Mouse (Mus musculus): ENCODE data around the gene Tmem88b. TPM values are rescaled to one million over a fixed set of nuclear protein-coding genes. Genes with fewer than 3 reads are reported as not detected.
"Not testable (repeated sequence)": the region's sequence is repeated elsewhere in the genome, so short reads cannot be mapped to it uniquely, and the experiment has no call there.

The Tmem88b gene
- polyA plus RNA-seq, 1 experiment from 2014 or later = 0.22 TPM

GRCm38 (mm10) chr4:155811929-155812664 lies 26.4 kb upstream of the Tmem88b start, which contains the start of gene Ccnl2:
TSS of gene Ccnl2 (plus strand) at chr4:155812489.
- Histone ChIP-seq H3K36me3 (replicated peaks) (peaks cover 72% of the 10 kb centered on the region), H3K4me2 (peak within 1 kb of the TSS; percentile 82), H3K9ac (peak within 1 kb of the TSS; percentile 99), H3K4me3 (replicated peaks) (peak within 1 kb of the TSS; percentile 100), H3K9me3 (no peaks in the 10 kb centered on the region), H3K4me1 (peaks cover 21% of the 10 kb centered on the region), H3K27ac (peak within 1 kb of the TSS; percentile 89), H3K27me3 (no peaks in the 10 kb centered on the region)
- under 1% methylated on average over 60 of the region's 60 CpGs for WGBS
- peak; percentile 99 for ATAC-seq (ENCODE audit: low FRiP score)

- peaks cover 58% of the 10 kb centered on the region for H3K36me3 ChIP-seq (replicated peaks)
- WGBS = 90% methylated on average over 3 of the region's 3 CpGs
Observed at GRCm38 (mm10) chr4:155807841-155808240, 22.2 kb upstream of the Tmem88b start.

GRCm38 (mm10) chr4:155803340-155804041 lies 17.8 kb upstream of the Tmem88b start:
- WGBS = under 1% methylated on average over 58 of the region's 58 CpGs
- H3K27ac ChIP-seq = peak overlapping the region; percentile 81
- H3K27me3 ChIP-seq = peaks cover 5% of the 10 kb centered on the region; the same call in 1 of the 2 replicates
- peak overlapping the region; percentile 94 for H3K4me3 ChIP-seq (replicated peaks)
- peak overlapping the region; percentile 85 for H3K9ac ChIP-seq
- peaks cover 33% of the 10 kb centered on the region for H3K36me3 ChIP-seq (replicated peaks)
- H3K4me2 ChIP-seq = peak overlapping the region; percentile 79
- no peaks in the 10 kb centered on the region for H3K9me3 ChIP-seq
- peak; percentile 99 for ATAC-seq (ENCODE audit: low FRiP score)
- H3K4me1 ChIP-seq = peaks cover 19% of the 10 kb centered on the region

More at GRCm38 (mm10) chr4:155807841-155808240, 22.2 kb upstream of the Tmem88b start:
- no peak overlapping the region for H3K4me2 ChIP-seq
- H3K27me3 ChIP-seq = no peaks in the 10 kb centered on the region
- peaks cover 25% of the 10 kb centered on the region for H3K4me1 ChIP-seq
- no peak for ATAC-seq (ENCODE audit: low FRiP score)
- H3K27ac ChIP-seq = no peak overlapping the region
- no peak overlapping the region for H3K9ac ChIP-seq
- no peaks in the 10 kb centered on the region for H3K9me3 ChIP-seq
- no peak overlapping the region for H3K4me3 ChIP-seq (replicated peaks)

- Histone ChIP-seq H3K4me1 (peaks cover 19% of the 10 kb centered on the region), H3K36me3 (replicated peaks) (peaks cover 26% of the 10 kb centered on the region), H3K27me3 (peaks cover 5% of the 10 kb centered on the region; the same call in 1 of the 2 replicates), H3K9ac (peak within 1 kb of the TSS; percentile 85), H3K4me2 (peak within 1 kb of the TSS; percentile 79), H3K9me3 (no peaks in the 10 kb centered on the region), H3K27ac (peak within 1 kb of the TSS; percentile 81), H3K4me3 (replicated peaks) (peak within 1 kb of the TSS; percentile 94)
- no peak for ATAC-seq (ENCODE audit: low FRiP score)
- 8% methylated on average over 12 of the region's 12 CpGs for WGBS
Observed at GRCm38 (mm10) chr4:155802741-155803339, 17.2 kb upstream of the Tmem88b start, which contains the start of gene Mrpl20. TSS of gene Mrpl20 (plus strand) at chr4:155802878.

- Histone ChIP-seq H3K4me3 (replicated peaks) (no peak overlapping the region), H3K9ac (no peak overlapping the region), H3K27ac (no peak overlapping the region), H3K9me3 (no peaks in the 10 kb centered on the region), H3K36me3 (replicated peaks) (peaks cover 19% of the 10 kb centered on the region; the same call in 1 of the 2 replicates), H3K4me2 (no peak overlapping the region), H3K27me3 (peaks cover 5% of the 10 kb centered on the region; the same call in 1 of the 2 replicates), H3K4me1 (peaks cover 19% of the 10 kb centered on the region)
- no peak for ATAC-seq (ENCODE audit: low FRiP score)
- 100% methylated on average over 1 of the region's 1 CpGs for WGBS
Observed at GRCm38 (mm10) chr4:155802075-155802474, 16.4 kb upstream of the Tmem88b start.

GRCm38 (mm10) chr4:155793730-155794129 lies 8.1 kb upstream of the Tmem88b start:
- Histone ChIP-seq H3K4me1 (no peaks in the 10 kb centered on the region), H3K4me2 (no peak overlapping the region), H3K9ac (no peak overlapping the region), H3K9me3 (no peaks in the 10 kb centered on the region), H3K36me3 (replicated peaks) (no peaks in the 10 kb centered on the region), H3K27me3 (peaks cover 18% of the 10 kb centered on the region), H3K4me3 (replicated peaks) (no peak overlapping the region), H3K27ac (no peak overlapping the region)
- WGBS = 80% methylated on average over 2 of the region's 2 CpGs
- ATAC-seq (ENCODE audit: low FRiP score) = no peak

- H3K27me3 ChIP-seq = peaks cover 18% of the 10 kb centered on the region
- 80% methylated on average over 24 of the region's 24 CpGs for WGBS
- no peak for ATAC-seq (ENCODE audit: low FRiP score)
Observed at GRCm38 (mm10) chr4:155791240-155791933, 5.7 kb upstream of the Tmem88b start.

GRCm38 (mm10) chr4:155790650-155791161 lies 5.0 kb upstream of the Tmem88b start:
- Histone ChIP-seq H3K27ac (no peak overlapping the region), H3K9ac (no peak overlapping the region), H3K36me3 (replicated peaks) (no peaks in the 10 kb centered on the region), H3K4me1 (no peaks in the 10 kb centered on the region), H3K27me3 (peaks cover 16% of the 10 kb centered on the region), H3K9me3 (no peaks in the 10 kb centered on the region), H3K4me3 (replicated peaks) (no peak overlapping the region), H3K4me2 (no peak overlapping the region)
- WGBS = 70% methylated on average over 3 of the region's 3 CpGs
- ATAC-seq (ENCODE audit: low FRiP score) = no peak

More at GRCm38 (mm10) chr4:155791240-155791933, 5.7 kb upstream of the Tmem88b start:
- Histone ChIP-seq H3K9me3 (no peaks in the 10 kb centered on the region), H3K9ac (no peak overlapping the region), H3K27ac (no peak overlapping the region), H3K4me1 (no peaks in the 10 kb centered on the region), H3K4me3 (replicated peaks) (no peak overlapping the region), H3K4me2 (no peak overlapping the region), H3K36me3 (replicated peaks) (no peaks in the 10 kb centered on the region)

GRCm38 (mm10) chr4:155790021-155790489 lies 4.4 kb upstream of the Tmem88b start, which contains the start of gene Ankrd65:
TSS of gene Ankrd65 (plus strand) at chr4:155790439.
- Histone ChIP-seq H3K36me3 (replicated peaks) (no peaks in the 10 kb centered on the region), H3K4me1 (0 out of 2 replicates have a peak, but pooled peaks cover 5% of the 10 kb centered on the region), H3K27ac (no peak within 1 kb of the TSS), H3K27me3 (peaks cover 16% of the 10 kb centered on the region), H3K4me2 (no peak within 1 kb of the TSS), H3K9me3 (no peaks in the 10 kb centered on the region), H3K4me3 (replicated peaks) (no peak within 1 kb of the TSS), H3K9ac (no peak within 1 kb of the TSS)
- ATAC-seq (ENCODE audit: low FRiP score) = no peak
- 90% methylated on average over 3 of the region's 3 CpGs for WGBS

GRCm38 (mm10) chr4:155788833-155789232 lies 3.2 kb upstream of the Tmem88b start:
- H3K4me1 ChIP-seq = peaks cover 12% of the 10 kb centered on the region
- H3K27me3 ChIP-seq = peaks cover 16% of the 10 kb centered on the region
- H3K36me3 ChIP-seq (replicated peaks); H3K9ac ChIP-seq; ATAC-seq (ENCODE audit: low FRiP score); H3K9me3 ChIP-seq; H3K4me3 ChIP-seq (replicated peaks); H3K4me2 ChIP-seq; H3K27ac ChIP-seq: not testable (repeated sequence)
- 84% methylated on average over 4 of the region's 4 CpGs for WGBS

- no peak overlapping the region for H3K9ac ChIP-seq
- WGBS = 77% methylated on average over 3 of the region's 3 CpGs
- ATAC-seq (ENCODE audit: low FRiP score) = no peak
- H3K36me3 ChIP-seq (replicated peaks) = no peaks in the 10 kb centered on the region
- peaks cover 16% of the 10 kb centered on the region for H3K27me3 ChIP-seq
- H3K4me3 ChIP-seq (replicated peaks) = no peak overlapping the region
- no peak overlapping the region for H3K4me2 ChIP-seq
- peaks cover 17% of the 10 kb centered on the region for H3K4me1 ChIP-seq
- no peak overlapping the region for H3K27ac ChIP-seq
- H3K9me3 ChIP-seq = no peaks in the 10 kb centered on the region
Observed at GRCm38 (mm10) chr4:155788300-155788699, 2.6 kb upstream of the Tmem88b start.
